Mouse (Mus musculus) hindbrain, embryonic 13.5 days (tissue): ENCODE measurements around the gene AI481877. TPM values are rescaled to one million over a fixed set of nuclear protein-coding genes. Genes with fewer than 3 reads are reported as not detected.
"Not testable (repeated sequence)": the region's sequence is repeated elsewhere in the genome, so short reads cannot be mapped to it uniquely, and the experiment has no call there.

Experiments
- ATAC-seq: fragments of 200-750 bp; cut with Nextera tagmentation; 2 replicates; pipeline ENCODE4 v1.8.0; 2017; ENCODE audit warnings: moderate TSS enrichment; ENCODE audit not compliant: low FRiP score
- H3K27ac ChIP-seq: fragments of 300-500 bp; sonication (generic); 2 replicates; pipeline ENCODE4 v1.5.1; 2015; ENCODE audit warnings: inconsistent platforms, mild to moderate bottlenecking, moderate library complexity
- H3K27me3 ChIP-seq: fragments of 300-500 bp; sonication (generic); 2 replicates; pipeline ENCODE4 v1.6.1; 2015; ENCODE audit warnings: mild to moderate bottlenecking, inconsistent platforms
- H3K36me3 ChIP-seq: fragments of 300-500 bp; sonication (generic); 2 replicates; pipeline ENCODE4 v1.6.1; 2015; ENCODE audit warnings: mild to moderate bottlenecking, inconsistent platforms
- H3K4me1 ChIP-seq: fragments of 300-500 bp; sonication (generic); replicated peaks from 2 replicates; pipeline ENCODE4 v1.6.1; 2015; ENCODE audit warnings: inconsistent platforms
- H3K4me2 ChIP-seq: fragments of 300-500 bp; sonication (generic); 2 replicates; pipeline ENCODE4 v1.6.1; 2015; ENCODE audit warnings: inconsistent platforms, mild to moderate bottlenecking, moderate library complexity
- H3K4me3 ChIP-seq: fragments of 300-500 bp; sonication (generic); 2 replicates; pipeline ENCODE4 v1.5.1; 2015; ENCODE audit warnings: mild to moderate bottlenecking, inconsistent platforms
- H3K9ac ChIP-seq: fragments of 300-500 bp; sonication (generic); 2 replicates; pipeline ENCODE4 v1.6.1; 2015; ENCODE audit warnings: mild to moderate bottlenecking, inconsistent platforms
- H3K9me3 ChIP-seq: fragments of 300-500 bp; sonication (generic); 2 replicates; pipeline ENCODE4 v1.6.1; 2016; ENCODE audit warnings: inconsistent platforms
- whole genome bisulfite sequencing: fragments of 180-500 bp; shearing (Covaris S2); methylation state at CpG from one replicate; pipeline ENCODE4 v1.1.7; 2015; 5-methylcytosine and 5-hydroxymethylcytosine counted together
- polyA plus RNA-seq: library from polyadenylated mRNA; unstranded; fragments of >200 nt; fragmentation: Nextera tagmentation; extraction: Ambion mirVana; gene quantifications from 2 replicates; pipeline ENCODE4 v1.2.1, GENCODE M21; 2015

The AI481877 gene
- polyA plus RNA-seq, result not detected in 2 replicates

DNA sequence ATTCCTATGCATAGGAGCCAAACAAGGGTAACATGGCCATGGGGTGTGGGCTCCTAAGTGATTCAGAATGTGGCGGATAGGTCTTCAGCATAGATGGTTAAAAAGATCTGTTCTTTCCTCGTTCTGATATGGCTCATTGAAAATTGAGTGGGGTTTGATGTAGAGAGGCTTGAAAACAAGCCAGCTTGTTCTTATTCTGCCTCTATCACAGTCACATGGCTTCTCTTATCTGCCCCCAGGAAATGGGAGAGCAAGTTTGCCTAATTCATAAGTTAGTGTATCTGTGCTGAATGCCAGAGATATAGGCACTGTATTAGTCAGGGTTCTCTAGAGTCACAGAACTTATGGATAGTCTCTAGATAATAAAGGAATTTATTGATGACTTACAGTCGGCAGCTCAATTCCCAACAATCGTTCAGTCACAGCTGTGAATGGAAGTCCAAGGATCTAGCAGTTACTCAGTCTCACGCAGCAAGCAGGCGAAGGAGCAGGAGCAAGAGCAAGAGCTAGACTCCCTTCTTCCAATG, at the start of gene AI481877:
TSS of gene AI481877 (minus strand) at position 477 of the 527 bp plus-strand sequence.
- not testable (repeated sequence) for H3K27ac ChIP-seq, H3K4me1 ChIP-seq, ATAC-seq, H3K9me3 ChIP-seq, H3K27me3 ChIP-seq, H3K36me3 ChIP-seq, H3K4me3 ChIP-seq, H3K4me2 ChIP-seq, H3K9ac ChIP-seq
- WGBS, result 96% methylated on average over 4 of the region's 6 CpGs

DNA sequence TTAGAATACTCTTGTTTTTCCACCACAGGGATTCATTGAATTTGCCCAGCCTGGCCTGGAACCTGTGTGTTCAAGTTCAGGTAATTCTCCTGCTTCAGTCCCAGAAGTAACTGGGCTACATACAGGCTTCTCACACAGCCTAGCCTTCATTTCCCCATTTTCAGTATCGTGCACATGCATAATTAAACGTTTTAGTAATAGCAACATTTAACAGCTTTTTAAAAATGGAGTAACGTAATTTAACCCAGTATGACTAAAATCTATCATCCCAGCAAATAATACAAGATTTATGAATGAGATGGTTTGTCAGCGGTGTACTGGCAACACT, 49.7 kb upstream of the AI481877 start:
- no peaks in the 10 kb centered on the region for H3K27me3 ChIP-seq
- peak overlapping the region; percentile 98 for H3K27ac ChIP-seq
- H3K9me3 ChIP-seq, result no peaks in the 10 kb centered on the region
- H3K4me2 ChIP-seq, result peak overlapping the region; percentile 68
- H3K9ac ChIP-seq, result peak overlapping the region; percentile 95
- ATAC-seq, result no peak
- H3K36me3 ChIP-seq, result no peaks in the 10 kb centered on the region
- 29% methylated on average over 4 of the region's 4 CpGs for WGBS
- H3K4me1 ChIP-seq, result peaks cover 16% of the 10 kb centered on the region
- H3K4me3 ChIP-seq, result peak overlapping the region; percentile 88

DNA sequence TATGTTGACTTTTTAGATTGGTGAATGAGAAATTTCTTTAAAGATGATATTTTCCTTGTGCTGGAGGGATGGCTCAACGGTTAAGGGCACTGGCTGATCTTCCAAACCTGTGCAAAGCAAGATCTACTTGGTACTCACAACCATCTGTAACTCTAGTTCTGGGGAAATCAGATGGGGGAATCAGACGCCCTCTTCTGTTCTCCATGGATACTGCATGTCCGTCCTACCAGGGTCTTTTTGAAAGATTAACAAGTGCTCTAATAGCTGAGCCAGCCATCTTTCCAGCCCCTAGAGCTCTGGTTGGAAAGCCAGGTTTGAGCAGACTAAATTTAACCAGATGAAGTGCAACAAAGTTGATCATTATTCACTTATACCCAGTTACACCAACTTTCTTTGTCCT, 48.5 kb upstream of the AI481877 start:
- Histone ChIP-seq H3K4me3 (no peak overlapping the region), H3K27me3 (no peaks in the 10 kb centered on the region), H3K9ac (no peak overlapping the region), H3K4me1 (peaks cover 16% of the 10 kb centered on the region), H3K4me2 (no peak overlapping the region), H3K36me3 (no peaks in the 10 kb centered on the region), H3K27ac (no peak overlapping the region), H3K9me3 (no peaks in the 10 kb centered on the region)
- 18% methylated on average over 3 of the region's 3 CpGs for WGBS
- no peak for ATAC-seq

DNA sequence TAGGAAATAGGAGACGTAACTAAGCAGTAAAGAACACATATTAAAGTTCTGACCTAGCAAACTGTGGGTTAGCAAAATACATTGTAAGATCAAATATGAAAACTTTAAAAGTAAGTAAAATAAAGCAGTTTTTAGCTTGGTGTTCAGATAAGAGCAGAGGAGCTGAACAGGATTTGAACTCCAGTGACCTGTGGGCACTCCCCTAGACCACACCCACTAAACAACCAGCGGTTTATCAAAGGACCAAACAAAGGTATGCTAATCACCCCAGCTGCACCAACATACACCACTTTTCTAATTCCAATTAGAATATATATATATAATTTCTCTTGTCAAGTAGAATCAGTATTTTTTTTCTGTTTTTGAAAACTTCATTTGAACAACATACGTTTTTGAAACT, 46.9 kb upstream of the AI481877 start:
- Histone ChIP-seq H3K4me2 (no peak overlapping the region), H3K4me1 (peaks cover 11% of the 10 kb centered on the region), H3K36me3 (no peaks in the 10 kb centered on the region), H3K27ac (no peak overlapping the region), H3K4me3 (no peak overlapping the region), H3K27me3 (no peaks in the 10 kb centered on the region), H3K9me3 (no peaks in the 10 kb centered on the region), H3K9ac (no peak overlapping the region)
- ATAC-seq, result no peak
- WGBS, result 73% methylated on average over 3 of the region's 3 CpGs

DNA sequence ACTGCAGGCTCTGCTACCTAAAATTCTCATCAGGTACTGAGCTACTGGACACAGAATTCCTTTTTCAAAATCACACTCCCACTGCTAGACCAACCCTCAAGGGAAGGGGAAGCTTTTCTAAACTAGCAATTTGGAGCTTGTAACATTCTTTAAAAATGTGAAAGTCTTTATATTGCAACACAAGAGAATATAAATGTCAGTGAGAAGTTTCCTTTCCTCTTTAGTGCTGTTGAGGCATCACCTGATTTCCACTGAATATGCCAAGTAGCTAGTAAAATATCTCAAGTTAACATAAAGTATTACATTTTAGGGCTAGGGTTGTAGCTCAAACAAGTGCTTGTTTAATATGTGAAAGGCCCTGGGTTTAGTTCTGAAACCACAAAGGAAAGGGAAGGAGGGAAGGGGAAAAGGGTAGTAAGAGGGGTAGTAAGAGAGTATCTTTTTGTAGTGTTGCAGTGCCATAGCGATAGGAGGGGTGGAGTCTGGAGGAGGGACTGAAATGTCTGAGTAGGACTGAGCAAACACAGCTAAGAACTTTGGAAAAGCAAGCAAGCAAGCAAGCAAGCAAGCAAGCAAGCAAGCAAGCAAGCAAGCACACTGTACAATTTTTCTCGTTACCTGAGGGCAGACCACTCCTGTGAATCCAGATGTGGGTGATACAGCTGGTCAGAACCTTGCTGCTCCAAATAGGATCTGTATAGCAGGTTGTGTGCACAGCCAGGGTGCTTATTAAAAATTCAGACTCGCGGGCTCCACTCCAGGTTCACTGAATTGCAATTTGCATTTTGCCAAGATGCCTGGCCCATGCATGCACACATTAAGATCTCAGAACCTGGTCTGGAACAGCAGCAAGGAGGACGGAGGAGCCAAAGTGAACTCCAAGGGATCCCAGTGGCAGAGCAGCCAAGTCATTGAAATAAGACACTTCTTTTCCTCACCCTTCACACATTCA, 42.8 kb upstream of the AI481877 start:
- 33% methylated on average over 5 of the region's 5 CpGs for WGBS
- no peak overlapping the region for H3K9ac ChIP-seq
- no peak overlapping the region for H3K4me2 ChIP-seq
- H3K9me3 ChIP-seq, result no peaks in the 10 kb centered on the region
- H3K27me3 ChIP-seq, result no peaks in the 10 kb centered on the region
- H3K27ac ChIP-seq, result no peak overlapping the region
- H3K4me1 ChIP-seq, result 0 out of 2 replicates have a peak, but pooled peaks cover 3% of the 10 kb centered on the region
- ATAC-seq, result no peak
- H3K4me3 ChIP-seq, result no peak overlapping the region
- no peaks in the 10 kb centered on the region for H3K36me3 ChIP-seq

DNA sequence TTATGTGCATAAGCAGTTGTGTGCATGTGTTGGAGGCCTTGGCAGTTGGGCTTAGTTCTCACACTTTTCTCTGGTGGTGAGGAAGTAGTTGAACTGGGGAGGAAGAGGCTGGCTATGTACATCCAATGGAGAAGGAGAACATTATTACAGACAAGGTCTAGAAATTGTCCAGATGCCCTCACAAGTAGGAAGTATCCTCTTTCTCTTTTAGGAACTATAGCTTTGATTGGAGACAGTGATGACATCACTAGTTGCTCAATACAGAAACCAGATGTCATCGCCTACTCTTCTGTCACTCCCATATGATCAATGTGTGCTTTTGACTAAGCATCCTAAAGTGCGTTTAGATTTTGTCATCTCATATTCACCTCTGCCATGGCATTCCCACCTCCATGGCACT, 38.8 kb upstream of the AI481877 start:
- Histone ChIP-seq H3K27ac (no peak overlapping the region), H3K27me3 (no peaks in the 10 kb centered on the region), H3K4me1 (0 out of 2 replicates have a peak, but pooled peaks cover 3% of the 10 kb centered on the region), H3K9ac (no peak overlapping the region), H3K4me3 (no peak overlapping the region), H3K4me2 (no peak overlapping the region), H3K9me3 (no peaks in the 10 kb centered on the region), H3K36me3 (no peaks in the 10 kb centered on the region)
- no peak for ATAC-seq
- WGBS, result 89% methylated on average over 2 of the region's 2 CpGs

DNA sequence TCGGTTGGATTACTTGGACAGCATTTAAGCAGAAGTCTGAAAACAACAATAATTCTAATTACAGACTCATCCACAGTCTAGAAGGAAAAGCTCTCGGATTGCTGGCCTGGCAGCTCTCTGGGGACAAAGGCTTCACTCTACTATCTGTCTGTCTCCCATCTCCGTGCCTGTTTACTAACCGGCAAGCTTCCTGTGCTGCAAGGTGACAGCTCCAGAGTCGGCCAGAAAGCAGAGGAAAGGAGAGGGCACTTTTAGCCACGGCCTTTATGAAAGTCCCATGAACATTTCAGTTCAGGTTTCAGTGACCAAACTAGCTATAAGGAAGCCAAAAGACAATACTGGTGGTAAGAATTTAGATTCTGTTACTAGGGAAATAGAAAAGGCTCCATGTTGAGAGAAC, 37.1 kb upstream of the AI481877 start:
- 65% methylated on average over 6 of the region's 6 CpGs for WGBS
- no peak overlapping the region for H3K4me2 ChIP-seq
- ATAC-seq, result no peak

DNA sequence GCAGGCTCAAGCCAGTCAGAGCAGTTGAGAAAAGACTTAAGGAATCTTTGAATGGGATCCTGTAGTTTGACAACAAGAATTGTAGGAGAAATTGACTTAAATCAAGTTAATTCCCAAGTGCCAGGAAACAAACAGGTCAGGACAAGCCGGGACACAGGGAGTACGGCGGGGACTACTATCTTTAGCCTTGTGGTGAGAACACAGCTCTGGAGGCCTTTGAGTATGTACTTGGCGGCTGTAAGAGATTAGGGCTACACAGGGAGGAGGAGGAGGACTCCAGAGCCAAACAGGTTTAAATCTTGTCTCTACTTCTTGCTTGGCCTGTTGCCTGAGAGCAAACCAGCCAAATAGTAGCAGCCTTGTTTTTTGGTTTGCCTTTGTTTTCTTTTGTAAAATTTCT, 36.2 kb upstream of the AI481877 start:
- ATAC-seq, result no peak
- H3K27ac ChIP-seq, result no peak overlapping the region
- H3K36me3 ChIP-seq, result no peaks in the 10 kb centered on the region
- H3K9ac ChIP-seq, result no peak overlapping the region
- H3K4me2 ChIP-seq, result no peak overlapping the region
- WGBS, result 83% methylated on average over 4 of the region's 4 CpGs
- H3K27me3 ChIP-seq, result no peaks in the 10 kb centered on the region
- H3K9me3 ChIP-seq, result no peaks in the 10 kb centered on the region
- H3K4me3 ChIP-seq, result no peak overlapping the region
- no peaks in the 10 kb centered on the region for H3K4me1 ChIP-seq

More for the DNA sequence above, 37.1 kb upstream of the AI481877 start:
- no peaks in the 10 kb centered on the region for H3K27me3 ChIP-seq
- no peak overlapping the region for H3K4me3 ChIP-seq
- no peaks in the 10 kb centered on the region for H3K4me1 ChIP-seq
- no peaks in the 10 kb centered on the region for H3K9me3 ChIP-seq
- no peak overlapping the region for H3K27ac ChIP-seq
- no peaks in the 10 kb centered on the region for H3K36me3 ChIP-seq
- H3K9ac ChIP-seq, result no peak overlapping the region

DNA sequence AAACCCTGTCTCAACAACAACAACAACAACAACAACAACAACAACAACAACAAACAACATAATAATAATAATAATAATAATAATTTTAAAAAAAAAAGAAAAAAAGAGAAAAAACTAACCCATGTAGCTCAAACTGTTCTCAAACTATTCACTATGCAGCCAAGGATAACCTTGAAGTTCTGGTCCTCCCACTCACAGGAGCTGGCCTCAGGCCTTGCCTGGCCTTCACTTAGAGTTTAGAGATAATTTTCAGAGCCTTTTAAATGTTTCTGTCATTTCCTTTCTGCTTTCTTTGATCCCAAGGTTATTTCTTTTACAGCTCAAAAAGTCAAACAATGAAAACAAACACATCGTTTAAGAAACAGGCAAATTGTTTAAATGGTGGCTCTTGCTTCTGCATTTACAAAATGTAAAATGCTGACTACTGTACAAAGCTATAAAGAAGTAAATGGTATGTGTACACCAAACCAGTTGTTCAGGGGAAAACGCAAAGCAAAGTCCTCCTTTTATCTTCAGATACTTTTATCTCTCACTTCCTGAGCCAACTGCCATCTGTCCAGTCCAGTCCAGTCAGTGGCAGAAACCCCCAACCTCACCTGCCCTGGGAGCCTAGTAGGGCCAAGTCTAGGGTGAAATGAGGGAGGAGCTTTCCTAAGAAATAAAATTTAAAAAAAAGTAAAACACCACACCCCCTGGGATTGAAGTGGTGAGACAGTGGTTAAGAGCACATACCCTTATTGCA, 34.6 kb upstream of the AI481877 start:
- 87% methylated on average over 2 of the region's 2 CpGs for WGBS
- no peak for ATAC-seq

DNA sequence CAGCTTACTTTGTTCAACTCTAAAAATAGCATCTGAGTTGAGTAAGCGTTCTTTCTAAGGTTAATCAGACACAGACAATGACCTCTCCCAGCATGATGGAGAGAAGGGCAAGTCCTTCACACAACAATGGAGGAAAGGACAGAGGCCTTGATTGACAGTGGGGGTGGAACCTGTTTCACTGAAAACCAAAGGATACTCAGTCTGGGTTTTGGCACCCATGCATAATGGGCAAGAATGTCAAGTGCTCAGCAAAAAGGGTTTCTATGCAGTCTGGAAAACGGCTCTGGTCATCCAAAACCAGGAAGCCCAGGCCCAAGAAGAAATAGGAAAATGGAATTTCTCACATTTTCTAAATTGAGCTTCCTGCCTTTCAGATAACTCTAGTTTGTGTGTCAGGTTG, 33.8 kb upstream of the AI481877 start:
- Histone ChIP-seq H3K27ac (no peak overlapping the region), H3K9ac (no peak overlapping the region), H3K27me3 (no peaks in the 10 kb centered on the region), H3K4me1 (no peaks in the 10 kb centered on the region), H3K4me3 (no peak overlapping the region), H3K9me3 (no peaks in the 10 kb centered on the region), H3K4me2 (no peak overlapping the region), H3K36me3 (no peaks in the 10 kb centered on the region)
- no peak for ATAC-seq
- 14% methylated on average over 2 of the region's 2 CpGs for WGBS

More for the DNA sequence above, 34.6 kb upstream of the AI481877 start:
- Histone ChIP-seq H3K4me3 (no peak overlapping the region), H3K27ac (no peak overlapping the region), H3K4me1 (no peaks in the 10 kb centered on the region), H3K4me2 (no peak overlapping the region), H3K9me3 (no peaks in the 10 kb centered on the region), H3K36me3 (no peaks in the 10 kb centered on the region), H3K27me3 (no peaks in the 10 kb centered on the region), H3K9ac (no peak overlapping the region)

DNA sequence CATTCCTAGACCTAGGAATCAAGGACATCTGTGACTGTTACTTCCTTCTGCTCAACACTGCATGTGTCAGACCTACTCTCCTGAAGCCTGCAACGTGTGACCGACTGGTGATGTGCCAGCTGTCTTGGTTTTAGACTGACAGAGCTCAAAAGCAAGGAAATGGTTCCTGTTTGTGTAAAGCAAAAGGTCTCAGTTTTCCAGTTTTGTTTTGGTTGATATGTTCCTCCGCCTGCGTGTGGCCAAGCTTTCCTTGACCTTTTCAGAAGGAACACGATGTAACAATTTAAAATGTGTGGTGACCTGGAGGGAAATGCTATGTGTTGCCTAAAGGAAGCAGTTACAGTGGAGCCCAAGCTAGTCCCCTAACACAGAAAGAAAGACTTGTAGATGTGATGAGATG, 31.2 kb upstream of the AI481877 start:
- Histone ChIP-seq H3K4me2 (no peak overlapping the region), H3K4me1 (no peaks in the 10 kb centered on the region), H3K9ac (no peak overlapping the region), H3K4me3 (no peak overlapping the region), H3K36me3 (no peaks in the 10 kb centered on the region), H3K9me3 (no peaks in the 10 kb centered on the region), H3K27me3 (no peaks in the 10 kb centered on the region), H3K27ac (no peak overlapping the region)
- 79% methylated on average over 5 of the region's 5 CpGs for WGBS
- no peak for ATAC-seq

DNA sequence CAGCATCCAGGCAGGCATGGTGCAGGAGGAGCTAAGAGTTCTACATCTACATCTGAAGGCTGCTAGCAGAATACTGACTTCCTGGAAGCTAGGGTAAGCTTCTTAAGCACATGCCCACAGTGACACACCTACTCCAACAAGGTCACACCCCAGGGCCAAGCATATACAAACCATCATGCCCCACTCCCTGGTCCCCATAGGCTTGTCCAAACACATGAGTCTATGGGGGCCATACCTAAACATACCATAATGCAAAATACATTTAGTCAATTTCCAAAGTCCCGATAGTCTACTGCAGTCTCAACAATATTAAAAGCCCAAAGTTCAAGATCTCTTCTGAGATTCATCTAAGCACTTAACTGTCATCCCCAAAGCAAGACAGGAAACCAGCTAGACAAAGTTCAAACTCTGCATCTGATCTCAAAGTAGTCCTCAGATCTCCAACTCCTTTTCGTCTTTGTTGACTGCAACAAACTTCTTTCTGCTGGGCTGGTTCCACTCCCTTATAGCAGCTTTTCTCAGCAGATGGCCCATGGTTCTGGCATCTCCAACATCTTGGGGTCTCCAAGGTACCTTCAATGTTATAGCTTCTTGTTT, 28.6 kb upstream of the AI481877 start:
- 90% methylated on average over 2 of the region's 2 CpGs for WGBS
- H3K27me3 ChIP-seq, result no peaks in the 10 kb centered on the region
- ATAC-seq, result no peak

More for the DNA sequence above, 28.6 kb upstream of the AI481877 start:
- H3K9ac ChIP-seq, result no peak overlapping the region
- no peak overlapping the region for H3K4me2 ChIP-seq
- H3K36me3 ChIP-seq, result no peaks in the 10 kb centered on the region
- H3K4me1 ChIP-seq, result no peaks in the 10 kb centered on the region
- no peaks in the 10 kb centered on the region for H3K9me3 ChIP-seq
- no peak overlapping the region for H3K4me3 ChIP-seq
- no peak overlapping the region for H3K27ac ChIP-seq
